Mouse (Mus musculus): ENCODE measurements around the gene Foxr1. TPM values are rescaled to one million over a fixed set of nuclear protein-coding genes. Genes with fewer than 3 reads are reported as not detected.
"Not testable (repeated sequence)": the region's sequence is repeated elsewhere in the genome, so short reads cannot be mapped to it uniquely, and the experiment has no call there.

Foxr1 gene
- total RNA-seq, 2 experiments from 2014 or later, result not detected

GRCm38 (mm10) chr9:44478229-44478921 lies 37.4 kb upstream of the Foxr1 start:
- intact Hi-C loops (cut with DNase I), result loop anchor here (5.0 kb wide), 1 partner anchor 34 kb away; no protein-coding TSS in a partner anchor
- DNase-seq, result peak; percentile 63 to 74

GRCm38 (mm10) chr9:44477339-44478228 lies 36.6 kb upstream of the Foxr1 start:
- intact Hi-C loops (cut with DNase I), result loop anchor here (2.0 to 5.0 kb wide), 2 partner anchors 23 to 35 kb away; partner anchors contain the start of gene Upk2
- peak; percentile 35 to 67 for DNase-seq

- DNase-seq, result peak in 1 of 2 experiments; percentile 20
- intact Hi-C loops (cut with DNase I), result loop anchor here (2.0 to 5.0 kb wide), 2 partner anchors 21 to 36 kb away; partner anchors contain the start of gene Upk2
Observed at GRCm38 (mm10) chr9:44475936-44476335, 35.0 kb upstream of the Foxr1 start.

GRCm38 (mm10) chr9:44474327-44474726 lies 33.4 kb upstream of the Foxr1 start:
- intact Hi-C loops (cut with DNase I), result loop anchor here (5.0 kb wide), 1 partner anchor 178 kb away; no protein-coding TSS in a partner anchor
- DNase-seq, result peak; percentile 14 to 50

- no peak for DNase-seq
- intact Hi-C loops (cut with DNase I), result loop anchor here (5.0 kb wide), 1 partner anchor 179 kb away; no protein-coding TSS in a partner anchor
Observed at GRCm38 (mm10) chr9:44473184-44473583, 32.2 kb upstream of the Foxr1 start.

- DNase-seq, result no peak
- intact Hi-C loops (cut with DNase I), result no loop called here
Observed at GRCm38 (mm10) chr9:44468800-44469199, 27.9 kb upstream of the Foxr1 start.

GRCm38 (mm10) chr9:44468224-44468623 lies 27.3 kb upstream of the Foxr1 start:
- intact Hi-C loops (cut with DNase I), result no loop called here
- no peak for DNase-seq

- intact Hi-C loops (cut with DNase I), result no loop called here
- DNase-seq, result no peak
Observed at GRCm38 (mm10) chr9:44461950-44462349, 21.0 kb upstream of the Foxr1 start.

- intact Hi-C loops (cut with DNase I), result no loop called here
- peak in 1 of 2 experiments; percentile 32 for DNase-seq
Observed at GRCm38 (mm10) chr9:44457035-44457742, 16.3 kb upstream of the Foxr1 start.

GRCm38 (mm10) chr9:44454891-44455220 lies 13.9 kb upstream of the Foxr1 start, which contains the start of gene Upk2:
TSS of gene Upk2 (minus strand) at chr9:44454976.
- DNase-seq, result no peak
- intact Hi-C loops (cut with DNase I), result loop anchor here (1.0 to 2.0 kb wide), 4 partner anchors 22 to 230 kb away; no protein-coding TSS in a partner anchor

GRCm38 (mm10) chr9:44454132-44454890 lies 13.4 kb upstream of the Foxr1 start:
- intact Hi-C loops (cut with DNase I), result loop anchor here (1.0 to 2.0 kb wide), 4 partner anchors 22 to 231 kb away; no protein-coding TSS in a partner anchor
- DNase-seq, result peak; percentile 89 to 93

GRCm38 (mm10) chr9:44450387-44450786 lies 9.5 kb upstream of the Foxr1 start:
- DNase-seq, result no peak
- intact Hi-C loops (cut with DNase I), result no loop called here

- intact Hi-C loops (cut with DNase I); DNase-seq: not testable (repeated sequence)
Observed at GRCm38 (mm10) chr9:44444402-44445025, 3.6 kb upstream of the Foxr1 start.

- intact Hi-C loops (cut with DNase I), result no loop called here
- DNase-seq, result no peak
Observed at GRCm38 (mm10) chr9:44435747-44436146, 5.2 kb downstream of the Foxr1 start.

- intact Hi-C loops (cut with DNase I), result no loop called here
- DNase-seq, result no peak
Observed at GRCm38 (mm10) chr9:44432577-44433185, 8.3 kb downstream of the Foxr1 start.

- intact Hi-C loops (cut with DNase I), result no loop called here
- DNase-seq, result no peak
Observed at GRCm38 (mm10) chr9:44423576-44423975, 17.4 kb downstream of the Foxr1 start.

- intact Hi-C loops (cut with DNase I), result no loop called here
- DNase-seq, result no peak
Observed at GRCm38 (mm10) chr9:44420280-44420898, 20.5 kb downstream of the Foxr1 start.

- intact Hi-C loops (cut with DNase I); DNase-seq: not testable (repeated sequence)
Observed at GRCm38 (mm10) chr9:44419730-44420129, 21.2 kb downstream of the Foxr1 start.

All from heart, postnatal 14 days (tissue).